Mouse (Mus musculus) liver, embryonic 12.5 days (tissue): ENCODE data around the gene Mei4. TPM values are rescaled to one million over a fixed set of nuclear protein-coding genes. Genes with fewer than 3 reads are reported as not detected.

Source experiments
- ATAC-seq: fragments of 200-750 bp; cut with Nextera tagmentation; 2 replicates; pipeline ENCODE4 v1.8.0; 2017; ENCODE audit warnings: moderate number of reproducible peaks, mild to moderate bottlenecking, moderate library complexity
- H3K27ac ChIP-seq: fragments of 300-500 bp; sonication (generic); 2 replicates; pipeline ENCODE4 v1.5.1; 2016; ENCODE audit warnings: mild to moderate bottlenecking
- H3K27me3 ChIP-seq: fragments of 300-500 bp; sonication (generic); replicated peaks from 2 replicates; pipeline ENCODE4 v1.6.1; 2016; ENCODE audit warnings: mild to moderate bottlenecking, moderate library complexity
- H3K36me3 ChIP-seq: fragments of 300-500 bp; sonication (generic); 2 replicates; pipeline ENCODE4 v1.6.1; 2016; ENCODE audit warnings: mild to moderate bottlenecking, moderate library complexity
- H3K4me1 ChIP-seq: fragments of 300-500 bp; sonication (generic); 2 replicates; pipeline ENCODE4 v1.6.1; 2016
- H3K4me2 ChIP-seq: fragments of 300-500 bp; sonication (generic); 2 replicates; pipeline ENCODE4 v1.6.1; 2016; ENCODE audit warnings: mild to moderate bottlenecking, moderate library complexity
- H3K4me3 ChIP-seq: fragments of 300-500 bp; sonication (generic); 2 replicates; pipeline ENCODE4 v1.5.1; 2016; ENCODE audit warnings: mild to moderate bottlenecking, moderate library complexity
- H3K9ac ChIP-seq: fragments of 300-500 bp; sonication (generic); 2 replicates; pipeline ENCODE4 v1.6.1; 2016; ENCODE audit warnings: mild to moderate bottlenecking, moderate library complexity
- H3K9me3 ChIP-seq: fragments of 300-500 bp; sonication (generic); replicated peaks from 2 replicates; pipeline ENCODE4 v1.6.1; 2016; ENCODE audit warnings: mild to moderate bottlenecking, moderate library complexity
- WGBS: fragments of 180-500 bp; shearing (Covaris S2); methylation state at CpG from one replicate; pipeline ENCODE4 v1.1.7; 2016; ENCODE audit not compliant: insufficient replicate concordance; 5-methylcytosine and 5-hydroxymethylcytosine counted together
- polyA plus RNA-seq: library from polyadenylated mRNA; unstranded; fragments of >200 nt; fragmentation: Nextera tagmentation; extraction: Ambion mirVana; gene quantifications from 2 replicates; pipeline ENCODE4 v1.2.1, GENCODE M21; 2016

Gene Mei4
- polyA plus RNA-seq = 0.28 and 0.42 TPM in 2 replicates

- H3K27me3 ChIP-seq = 0 out of 2 replicates have a peak, but pooled peaks cover 6% of the 10 kb centered on the region
- no peak within 1 kb of the TSS for H3K27ac ChIP-seq
- 0 out of 2 replicates have a peak, but pooled peaks cover 7% of the 10 kb centered on the region for H3K4me1 ChIP-seq
- H3K36me3 ChIP-seq = no peaks in the 10 kb centered on the region
- peak within 1 kb of the TSS; percentile 12; the same call in 1 of the 2 replicates for H3K9ac ChIP-seq
- peak within 1 kb of the TSS; percentile 75 for H3K4me2 ChIP-seq
- whole genome bisulfite sequencing = 2% methylated on average over 32 of the region's 32 CpGs
- peak within 1 kb of the TSS; percentile 53 for H3K4me3 ChIP-seq
- no peaks in the 10 kb centered on the region for H3K9me3 ChIP-seq
- ATAC-seq = peak; percentile 93
Observed at GRCm38 (mm10) chr9:81863181-81863887, at the start of gene Mei4. Gene Mei4, plus strand, starts transcription at chr9:81863670.

- Histone ChIP-seq H3K9me3 (no peaks in the 10 kb centered on the region), H3K27me3 (no peaks in the 10 kb centered on the region), H3K4me1 (no peaks in the 10 kb centered on the region), H3K9ac (no peak overlapping the region), H3K27ac (no peak overlapping the region), H3K4me3 (no peak overlapping the region), H3K36me3 (no peaks in the 10 kb centered on the region), H3K4me2 (no peak overlapping the region)
- WGBS = 77% methylated on average over 1 of the region's 1 CpGs
- no peak for ATAC-seq
Observed at GRCm38 (mm10) chr9:81819715-81820373, 43.6 kb upstream of the Mei4 start.

- no peaks in the 10 kb centered on the region for H3K36me3 ChIP-seq
- ATAC-seq = no peak
- no peaks in the 10 kb centered on the region for H3K4me1 ChIP-seq
- H3K9ac ChIP-seq = no peak overlapping the region
- H3K27ac ChIP-seq = no peak overlapping the region
- H3K27me3 ChIP-seq = no peaks in the 10 kb centered on the region
- WGBS = 60% methylated on average over 2 of the region's 2 CpGs
- H3K9me3 ChIP-seq = no peaks in the 10 kb centered on the region
- no peak overlapping the region for H3K4me3 ChIP-seq
- no peak overlapping the region for H3K4me2 ChIP-seq
Observed at GRCm38 (mm10) chr9:81827560-81827959, 35.9 kb upstream of the Mei4 start.

- no peak for ATAC-seq
- no peak overlapping the region for H3K4me2 ChIP-seq
- no peaks in the 10 kb centered on the region for H3K36me3 ChIP-seq
- no peaks in the 10 kb centered on the region for H3K4me1 ChIP-seq
- H3K27me3 ChIP-seq = no peaks in the 10 kb centered on the region
- H3K9ac ChIP-seq = no peak overlapping the region
- no peak overlapping the region for H3K27ac ChIP-seq
- no peak overlapping the region for H3K4me3 ChIP-seq
- H3K9me3 ChIP-seq = no peaks in the 10 kb centered on the region
Observed at GRCm38 (mm10) chr9:81834056-81834455, 29.4 kb upstream of the Mei4 start.

GRCm38 (mm10) chr9:81858861-81859260 is 4.6 kb upstream of the Mei4 start:
- 0 out of 2 replicates have a peak, but pooled peaks cover 6% of the 10 kb centered on the region for H3K27me3 ChIP-seq
- H3K4me3 ChIP-seq = no peak overlapping the region
- no peaks in the 10 kb centered on the region for H3K36me3 ChIP-seq
- H3K4me1 ChIP-seq = 0 out of 2 replicates have a peak, but pooled peaks cover 4% of the 10 kb centered on the region
- H3K9ac ChIP-seq = no peak overlapping the region
- no peak for ATAC-seq
- no peak overlapping the region for H3K27ac ChIP-seq
- WGBS = 17% methylated on average over 1 of the region's 1 CpGs
- H3K4me2 ChIP-seq = no peak overlapping the region
- H3K9me3 ChIP-seq = no peaks in the 10 kb centered on the region

- Histone ChIP-seq H3K4me1 (0 out of 2 replicates have a peak, but pooled peaks cover 7% of the 10 kb centered on the region), H3K4me3 (peak overlapping the region; percentile 53), H3K4me2 (peak overlapping the region; percentile 75), H3K27me3 (0 out of 2 replicates have a peak, but pooled peaks cover 6% of the 10 kb centered on the region), H3K36me3 (no peaks in the 10 kb centered on the region), H3K27ac (no peak overlapping the region), H3K9me3 (no peaks in the 10 kb centered on the region), H3K9ac (peak overlapping the region; percentile 12; the same call in 1 of the 2 replicates)
- WGBS = 6% methylated on average over 13 of the region's 13 CpGs
- no peak for ATAC-seq
Observed at GRCm38 (mm10) chr9:81863888-81864234, 391 bp downstream of the Mei4 start.

GRCm38 (mm10) chr9:81866032-81866431 is 2.6 kb downstream of the Mei4 start:
- Histone ChIP-seq H3K4me2 (no peak overlapping the region), H3K9ac (no peak overlapping the region), H3K9me3 (no peaks in the 10 kb centered on the region), H3K27me3 (0 out of 2 replicates have a peak, but pooled peaks cover 6% of the 10 kb centered on the region), H3K36me3 (no peaks in the 10 kb centered on the region), H3K27ac (no peak overlapping the region), H3K4me3 (no peak overlapping the region), H3K4me1 (0 out of 2 replicates have a peak, but pooled peaks cover 7% of the 10 kb centered on the region)
- 45% methylated on average over 2 of the region's 2 CpGs for WGBS
- no peak for ATAC-seq

- Histone ChIP-seq H3K9ac (no peak overlapping the region), H3K27me3 (no peaks in the 10 kb centered on the region), H3K4me3 (no peak overlapping the region), H3K4me2 (no peak overlapping the region), H3K9me3 (no peaks in the 10 kb centered on the region), H3K36me3 (no peaks in the 10 kb centered on the region), H3K27ac (no peak overlapping the region), H3K4me1 (no peaks in the 10 kb centered on the region)
- WGBS = 67% methylated on average over 1 of the region's 1 CpGs
- ATAC-seq = no peak
Observed at GRCm38 (mm10) chr9:81921456-81921855, 58.0 kb downstream of the Mei4 start.

- no peaks in the 10 kb centered on the region for H3K27me3 ChIP-seq
- no peaks in the 10 kb centered on the region for H3K9me3 ChIP-seq
- no peak overlapping the region for H3K4me2 ChIP-seq
- no peak overlapping the region for H3K27ac ChIP-seq
- no peak overlapping the region for H3K4me3 ChIP-seq
- H3K36me3 ChIP-seq = no peaks in the 10 kb centered on the region
- H3K4me1 ChIP-seq = no peaks in the 10 kb centered on the region
- H3K9ac ChIP-seq = no peak overlapping the region
- ATAC-seq = no peak
Observed at GRCm38 (mm10) chr9:81924744-81925143, 61.3 kb downstream of the Mei4 start.

GRCm38 (mm10) chr9:81940533-81940932 is 77.1 kb downstream of the Mei4 start:
- Histone ChIP-seq H3K27me3 (no peaks in the 10 kb centered on the region), H3K4me3 (no peak overlapping the region), H3K4me2 (no peak overlapping the region), H3K9me3 (no peaks in the 10 kb centered on the region), H3K27ac (no peak overlapping the region), H3K4me1 (no peaks in the 10 kb centered on the region), H3K9ac (no peak overlapping the region), H3K36me3 (no peaks in the 10 kb centered on the region)
- ATAC-seq = no peak
- 58% methylated on average over 4 of the region's 4 CpGs for WGBS

GRCm38 (mm10) chr9:81945624-81946023 is 82.2 kb downstream of the Mei4 start:
- Histone ChIP-seq H3K9ac (no peak overlapping the region), H3K27me3 (no peaks in the 10 kb centered on the region), H3K4me3 (no peak overlapping the region), H3K27ac (no peak overlapping the region), H3K4me2 (no peak overlapping the region), H3K36me3 (no peaks in the 10 kb centered on the region), H3K9me3 (no peaks in the 10 kb centered on the region), H3K4me1 (no peaks in the 10 kb centered on the region)
- WGBS = 61% methylated on average over 6 of the region's 6 CpGs
- ATAC-seq = no peak

GRCm38 (mm10) chr9:81956858-81957257 is 93.4 kb downstream of the Mei4 start:
- H3K4me2 ChIP-seq = no peak overlapping the region
- no peak for ATAC-seq
- WGBS = 56% methylated on average over 3 of the region's 3 CpGs

More at GRCm38 (mm10) chr9:81956858-81957257, 93.4 kb downstream of the Mei4 start:
- Histone ChIP-seq H3K4me3 (no peak overlapping the region), H3K27ac (no peak overlapping the region), H3K9ac (no peak overlapping the region), H3K27me3 (no peaks in the 10 kb centered on the region), H3K36me3 (no peaks in the 10 kb centered on the region), H3K4me1 (no peaks in the 10 kb centered on the region), H3K9me3 (no peaks in the 10 kb centered on the region)
